In genomic region chr19:4047859-4048258, GRCm38 (mm10) we compare ENCODE assay signal across 10 mouse cellular contexts. TPM values are rescaled to one million over a fixed set of nuclear protein-coding genes. Genes with fewer than 3 reads are reported as not detected.
DNase-seq lines count a peak whose midpoint lies in the region; ATAC-seq and TF ChIP-seq lines count a peak whose summit lies in the region.
"Had no signal": no experiment of that assay in that cellular context is flagged by ENCODE, and none has a peak within 500 bp of the region (broad histone marks: within the 10 kb centered on the region; RNA-seq: fewer than 3 reads in every experiment).

No protein-coding gene starts in this region.

- no peak overlapping the region for H3K27ac ChIP-seq in hindbrain, embryonic 10.5 days
- H3K27ac ChIP-seq in hindbrain, embryonic 13.5 days = no peak overlapping the region
- H3K27ac ChIP-seq in heart, postnatal 0 days (ENCODE audit: low read depth) = no peak overlapping the region
- H3K27ac ChIP-seq: embryonic facial prominence, embryonic 13.5 days; neural tube, embryonic 12.5 days had no signal

- H3K4me2 ChIP-seq in hindbrain, embryonic 13.5 days = no peak overlapping the region
- no peak overlapping the region for H3K4me2 ChIP-seq in heart, postnatal 0 days (ENCODE audit: low read depth, low read length)
- H3K4me2 ChIP-seq: embryonic facial prominence, embryonic 13.5 days; neural tube, embryonic 12.5 days had no signal

- no peaks in the 10 kb centered on the region for H3K36me3 ChIP-seq in hindbrain, embryonic 10.5 days
- H3K36me3 ChIP-seq in hindbrain, embryonic 13.5 days = no peaks in the 10 kb centered on the region
- H3K36me3 ChIP-seq in heart, postnatal 0 days (replicated peaks; ENCODE audit: control insufficient read depth, insufficient read depth, low read length) = no peaks in the 10 kb centered on the region
- H3K36me3 ChIP-seq: embryonic facial prominence, embryonic 13.5 days; neural tube, embryonic 12.5 days had no signal

- WGBS in hindbrain, embryonic 10.5 days = 16% methylated on average over 4 of the region's 4 CpGs
- WGBS in hindbrain, embryonic 13.5 days = 20% methylated on average over 4 of the region's 4 CpGs
- 25% methylated on average over 4 of the region's 4 CpGs for WGBS in heart, postnatal 0 days

- TF ChIP-seq EP300 in heart, postnatal 0 days (IDR thresholded peaks at IDR 0.05; ENCODE audit: low read depth) = no peak

- H3K4me3 ChIP-seq in hindbrain, embryonic 10.5 days = no peak overlapping the region
- H3K4me3 ChIP-seq in hindbrain, embryonic 13.5 days = no peak overlapping the region
- no peak overlapping the region for H3K4me3 ChIP-seq in heart, postnatal 0 days (ENCODE audit: low read depth, low read length)
- H3K4me3 ChIP-seq: embryonic facial prominence, embryonic 13.5 days; neural tube, embryonic 12.5 days had no signal

- intact Hi-C loops in left cerebral cortex, postnatal 25 days (cut with DNase I) = loop anchor here (1.0 to 2.0 kb wide), 2 partner anchors 29 to 49 kb away; partner anchors contain the start of gene Cdk2ap2

- DNase-seq in hindbrain, embryonic 10.5 days (ENCODE audit: low spot score) = peak; percentile 75
- DNase-seq in T-cell, adult 2 months (ENCODE audit: low spot score) = peak; percentile 82
- DNase-seq in cerebellum, postnatal 4 days (ENCODE audit: low spot score in 2 of 2) = peak; percentile 59 to 79
- DNase-seq in heart, postnatal 0 days (ENCODE audit: low spot score) = no peak
- peak; percentile 54 to 64 for DNase-seq in left cerebral cortex, postnatal 25 days (ENCODE audit: low spot score in 2 of 2)
- peak; percentile 78 to 86 for DNase-seq in natural killer cell, adult 2 months (ENCODE audit: low spot score in 2 of 2)
- peak; percentile 54 for DNase-seq in telencephalon, adult 2 months (ENCODE audit: low read depth, low spot score)

- no peak for ATAC-seq in hindbrain, embryonic 13.5 days (ENCODE audit: low FRiP score)
- ATAC-seq in heart, postnatal 0 days (ENCODE audit: insufficient read depth, low read depth) = no peak

- peak; percentile 78 for TF ChIP-seq CTCF in heart, postnatal 0 days (IDR thresholded peaks at IDR 0.05; ENCODE audit: low read depth)

- no peak overlapping the region for H3K9ac ChIP-seq in hindbrain, embryonic 13.5 days
- no peak overlapping the region for H3K9ac ChIP-seq in heart, postnatal 0 days (replicated peaks; ENCODE audit: low read depth, low read length)
- H3K9ac ChIP-seq: embryonic facial prominence, embryonic 13.5 days; neural tube, embryonic 12.5 days had no signal

- no peaks in the 10 kb centered on the region for H3K27me3 ChIP-seq in hindbrain, embryonic 10.5 days (ENCODE audit: insufficient read depth, poor library complexity, severe bottlenecking)
- no peaks in the 10 kb centered on the region for H3K27me3 ChIP-seq in hindbrain, embryonic 13.5 days
- no peaks in the 10 kb centered on the region for H3K27me3 ChIP-seq in heart, postnatal 0 days (ENCODE audit: control insufficient read depth, insufficient read depth, low read length)
- H3K27me3 ChIP-seq: embryonic facial prominence, embryonic 13.5 days; neural tube, embryonic 12.5 days had no signal

- no peaks in the 10 kb centered on the region for H3K9me3 ChIP-seq in hindbrain, embryonic 10.5 days
- no peaks in the 10 kb centered on the region for H3K9me3 ChIP-seq in hindbrain, embryonic 13.5 days
- no peaks in the 10 kb centered on the region for H3K9me3 ChIP-seq in heart, postnatal 0 days (replicated peaks; ENCODE audit: control insufficient read depth, low read length)
- H3K9me3 ChIP-seq: embryonic facial prominence, embryonic 13.5 days; neural tube, embryonic 12.5 days had no signal

- 0 out of 2 replicates have a peak, but pooled peaks cover 2% of the 10 kb centered on the region for H3K4me1 ChIP-seq in hindbrain, embryonic 10.5 days (replicated peaks)
- H3K4me1 ChIP-seq in hindbrain, embryonic 13.5 days (replicated peaks) = no peaks in the 10 kb centered on the region
- H3K4me1 ChIP-seq in heart, postnatal 0 days (ENCODE audit: control insufficient read depth, insufficient read depth) = no peaks in the 10 kb centered on the region
- H3K4me1 ChIP-seq: neural tube, embryonic 12.5 days had no signal

RNA-seq across cellular contexts. Expression of gene Gstp2, which starts 2.0 kb away (rescaled TPM):
- 1.3 and 2.1 TPM in 2 replicates for polyA plus RNA-seq in hindbrain, embryonic 10.5 days (2016; fragmentation: Nextera tagmentation; extraction: Ambion mirVana)
- polyA plus RNA-seq in hindbrain, embryonic 13.5 days (2015; fragmentation: Nextera tagmentation; extraction: Ambion mirVana) = 1.4 and 4.4 TPM in 2 replicates
- 4.5 and 9.7 TPM in 2 replicates for total RNA-seq in heart, postnatal 0 days (2014; rRNA removed; ENCODE audit: low replicate concordance)
- 17.0 and 22.7 TPM in 2 replicates for polyA plus RNA-seq in heart, postnatal 0 days (2015; fragmentation: Nextera tagmentation; extraction: Ambion mirVana)
- 10 to 100 TPM; 30.7 to 33.1 TPM for total RNA-seq in left cerebral cortex, postnatal 25 days (2021)

RNA-seq across cellular contexts. Expression of gene Gstp1, which starts 10.1 kb away (rescaled TPM):
- 442 and 460 TPM in 2 replicates for polyA plus RNA-seq in hindbrain, embryonic 10.5 days (2016; fragmentation: Nextera tagmentation; extraction: Ambion mirVana)
- polyA plus RNA-seq in hindbrain, embryonic 13.5 days (2015; fragmentation: Nextera tagmentation; extraction: Ambion mirVana) = 418 and 433 TPM in 2 replicates
- 266 and 311 TPM in 2 replicates for total RNA-seq in heart, postnatal 0 days (2014; rRNA removed; ENCODE audit: low replicate concordance)
- 440 and 449 TPM in 2 replicates for polyA plus RNA-seq in heart, postnatal 0 days (2015; fragmentation: Nextera tagmentation; extraction: Ambion mirVana)
- total RNA-seq in left cerebral cortex, postnatal 25 days (2021) = 100 to 1,000 TPM; 266 to 294 TPM

RNA-seq across cellular contexts. Expression of gene Gstp3, which starts 11.5 kb away (rescaled TPM):
- not detected in 2 replicates for polyA plus RNA-seq in hindbrain, embryonic 10.5 days (2016; fragmentation: Nextera tagmentation; extraction: Ambion mirVana)
- not detected in 2 replicates for polyA plus RNA-seq in hindbrain, embryonic 13.5 days (2015; fragmentation: Nextera tagmentation; extraction: Ambion mirVana)
- not detected in 2 replicates for total RNA-seq in heart, postnatal 0 days (2014; rRNA removed; ENCODE audit: low replicate concordance)
- not detected in 2 replicates for polyA plus RNA-seq in heart, postnatal 0 days (2015; fragmentation: Nextera tagmentation; extraction: Ambion mirVana)
- not detected for total RNA-seq in left cerebral cortex, postnatal 25 days (2021)
- polyA plus RNA-seq: neural tube, embryonic 12.5 days had no signal

RNA-seq across cellular contexts. Expression of gene Cabp2, which starts 33.5 kb away (rescaled TPM):
- not detected in 2 replicates for polyA plus RNA-seq in hindbrain, embryonic 10.5 days (2016; fragmentation: Nextera tagmentation; extraction: Ambion mirVana)
- not detected in 2 replicates for polyA plus RNA-seq in hindbrain, embryonic 13.5 days (2015; fragmentation: Nextera tagmentation; extraction: Ambion mirVana)
- total RNA-seq in heart, postnatal 0 days (2014; rRNA removed; ENCODE audit: low replicate concordance) = not detected in 2 replicates
- polyA plus RNA-seq in heart, postnatal 0 days (2015; fragmentation: Nextera tagmentation; extraction: Ambion mirVana) = not detected in 2 replicates
- total RNA-seq in left cerebral cortex, postnatal 25 days (2021) = not detected
- polyA plus RNA-seq: embryonic facial prominence, embryonic 13.5 days; neural tube, embryonic 12.5 days had no signal

RNA-seq across cellular contexts. Expression of gene Ndufv1, which starts 35.3 kb away (rescaled TPM):
- 196 and 198 TPM in 2 replicates for polyA plus RNA-seq in hindbrain, embryonic 10.5 days (2016; fragmentation: Nextera tagmentation; extraction: Ambion mirVana)
- 220 and 241 TPM in 2 replicates for polyA plus RNA-seq in hindbrain, embryonic 13.5 days (2015; fragmentation: Nextera tagmentation; extraction: Ambion mirVana)
- 910 and 941 TPM in 2 replicates for total RNA-seq in heart, postnatal 0 days (2014; rRNA removed; ENCODE audit: low replicate concordance)
- 1,083 and 1,090 TPM in 2 replicates for polyA plus RNA-seq in heart, postnatal 0 days (2015; fragmentation: Nextera tagmentation; extraction: Ambion mirVana)
- total RNA-seq in left cerebral cortex, postnatal 25 days (2021) = 100 to 1,000 TPM; 221 to 241 TPM
